Mouse (Mus musculus) left cerebral cortex, adult 8-10 months (tissue): Measurements from ENCODE around the gene Gm2042. TPM values are rescaled to one million over a fixed set of nuclear protein-coding genes. Genes with fewer than 3 reads are reported as not detected.
"Not testable (repeated sequence)": the region's sequence is repeated elsewhere in the genome, so short reads cannot be mapped to it uniquely, and the experiment has no call there.

Experiments
- DNase-seq, 2 experiments: peaks; one replicate each; pipeline ENCODE4 v3.0.0; 2022; ENCODE audit warnings: low spot score in 2 of 2
- total RNA-seq, 4 experiments: library from RNA; stranded (reverse); gene quantifications; 2 replicates each; pipeline ENCODE4 v1.2.4; 2022

Gene Gm2042
- total RNA-seq = not detected

DNA sequence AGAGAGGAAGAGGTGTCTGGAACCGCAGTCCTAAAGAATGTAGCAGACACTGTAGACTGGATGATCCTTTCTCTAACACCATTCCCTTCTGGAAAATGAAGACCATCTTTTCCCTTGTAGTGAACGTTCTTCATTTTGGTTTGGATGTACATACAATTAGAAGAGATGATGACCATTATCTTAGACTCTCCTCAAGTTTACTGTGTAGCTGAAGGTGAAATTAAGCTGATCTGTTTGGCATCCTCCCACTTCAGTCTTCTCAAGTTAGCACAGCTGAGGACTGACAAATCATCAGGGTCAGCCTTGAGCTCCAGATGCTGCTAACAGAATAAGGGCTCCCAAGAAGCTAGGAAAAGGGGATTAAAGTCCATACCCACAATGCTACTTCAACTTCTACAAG lies at the start of gene Gm2042:
Gene Gm2042, plus strand, starts transcription at position 301 of the 400 bp plus-strand sequence.
- DNase-seq = not testable (repeated sequence)

DNA sequence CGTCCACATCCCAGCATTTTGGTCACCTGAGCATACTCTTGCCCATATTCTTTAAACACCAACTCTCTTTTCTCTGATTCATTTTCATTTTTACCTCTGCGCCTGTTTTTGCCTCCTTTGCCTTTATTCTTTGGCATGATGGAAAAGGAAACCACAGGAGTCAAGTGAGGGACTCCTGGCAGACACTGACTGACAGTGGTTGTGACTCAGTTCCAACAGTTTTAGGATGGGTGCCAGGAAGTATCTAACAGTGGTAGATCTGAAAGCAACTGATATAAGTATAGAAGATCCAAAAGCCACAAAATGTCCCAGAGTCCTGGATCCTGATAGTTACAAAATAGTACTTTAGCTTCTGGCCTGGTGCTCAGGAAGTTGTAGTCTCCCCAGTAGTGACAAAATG lies 34.2 kb upstream of the Gm2042 start, which contains the start of gene Gm2035:
Gene Gm2035, minus strand, starts transcription at position 137 of the 400 bp plus-strand sequence.
- DNase-seq = not testable (repeated sequence)

DNA sequence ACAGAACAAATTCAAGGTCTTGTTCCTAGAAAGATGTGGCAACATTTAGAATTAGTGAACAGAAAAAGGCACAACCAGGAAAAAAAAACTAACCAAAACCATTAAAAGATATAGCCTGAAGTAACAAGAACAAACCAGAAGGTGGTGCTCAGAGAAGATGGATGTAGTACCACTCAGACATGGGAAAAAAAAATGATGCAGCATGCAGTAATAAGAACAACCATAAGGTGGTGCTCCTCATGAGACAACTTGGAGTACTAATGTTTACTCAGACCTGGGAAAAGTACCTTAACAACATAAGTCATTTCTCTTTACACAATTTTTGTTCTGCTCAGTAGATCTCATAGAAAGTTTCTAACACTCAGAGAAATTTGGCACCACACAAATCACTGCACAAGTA lies 30.1 kb downstream of the Gm2042 start:
- not testable (repeated sequence) for DNase-seq

DNA sequence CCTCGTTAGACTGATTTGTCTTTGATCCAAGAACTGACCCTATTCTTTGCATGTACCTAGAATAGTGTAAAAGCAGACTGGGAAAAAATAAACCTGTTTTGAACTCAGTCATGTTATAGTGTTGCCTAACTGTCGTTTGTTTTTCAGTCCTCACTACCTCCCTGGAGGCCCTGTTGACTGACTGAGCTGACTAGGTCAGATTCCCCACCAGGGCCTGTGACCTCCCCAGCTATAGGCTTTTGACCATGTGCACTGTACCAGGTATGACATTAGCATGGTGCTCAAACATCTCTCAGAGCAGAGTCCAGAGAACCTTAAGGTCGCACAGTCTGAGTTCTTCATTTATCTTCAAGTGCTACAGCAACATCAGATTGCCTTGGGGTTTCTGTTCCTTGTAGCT lies 50.2 kb downstream of the Gm2042 start:
- not testable (repeated sequence) for DNase-seq

Other genes starting within 250 kb of the Gm2042 start
- gene Gm21319, start 178.3 kb upstream of the Gm2042 start, total RNA-seq = not detected
- gene Gm21936, start 158.6 kb upstream of the Gm2042 start, total RNA-seq = not detected
- not detected for gene BB287469, start 137.5 kb upstream of the Gm2042 start, total RNA-seq
- gene Gm2001, start 111.7 kb upstream of the Gm2042 start, total RNA-seq = not detected
- not detected for gene Gm2016, start 80.0 kb upstream of the Gm2042 start, total RNA-seq
- not detected for gene Gm2022, start 58.7 kb upstream of the Gm2042 start, total RNA-seq
- not detected for gene Gm2035, start 34.2 kb upstream of the Gm2042 start, total RNA-seq
- not detected for gene Gm2075, start 57.8 kb downstream of the Gm2042 start, total RNA-seq
- gene Gm6803, start 64.7 kb downstream of the Gm2042 start, total RNA-seq = not detected
- not detected for gene Gm2056, start 72.9 kb downstream of the Gm2042 start, total RNA-seq
- gene Gm16368, start 129.6 kb downstream of the Gm2042 start, total RNA-seq = not detected
- not detected for gene Gm10436, start 228.0 kb downstream of the Gm2042 start, total RNA-seq